Mouse (Mus musculus) hindbrain, embryonic 12.5 days (tissue): Measurements from ENCODE around the gene Ncan. TPM values are rescaled to one million over a fixed set of nuclear protein-coding genes. Genes with fewer than 3 reads are reported as not detected.

ENCODE experiments used
- ATAC-seq: fragments of 200-750 bp; cut with Nextera tagmentation; 2 replicates; pipeline ENCODE4 v1.8.0; 2017; ENCODE audit warnings: moderate TSS enrichment; ENCODE audit not compliant: low FRiP score
- H3K27ac ChIP-seq: fragments of 300-500 bp; sonication (generic); 2 replicates; pipeline ENCODE4 v1.5.1; 2016; ENCODE audit warnings: mild to moderate bottlenecking
- H3K27me3 ChIP-seq: fragments of 300-500 bp; sonication (generic); 2 replicates; pipeline ENCODE4 v1.6.1; 2016; ENCODE audit warnings: mild to moderate bottlenecking
- H3K36me3 ChIP-seq: fragments of 300-500 bp; sonication (generic); 2 replicates; pipeline ENCODE4 v1.6.1; 2016; ENCODE audit warnings: mild to moderate bottlenecking
- H3K4me1 ChIP-seq: fragments of 300-500 bp; sonication (generic); 2 replicates; pipeline ENCODE4 v1.6.1; 2016
- H3K4me2 ChIP-seq: fragments of 300-500 bp; sonication (generic); replicated peaks from 2 replicates; pipeline ENCODE4 v1.6.1; 2016; ENCODE audit warnings: mild to moderate bottlenecking
- H3K4me3 ChIP-seq: fragments of 300-500 bp; sonication (generic); 2 replicates; pipeline ENCODE4 v1.5.1; 2016; ENCODE audit warnings: mild to moderate bottlenecking
- H3K9ac ChIP-seq: fragments of 300-500 bp; sonication (generic); 2 replicates; pipeline ENCODE4 v1.6.1; 2016; ENCODE audit warnings: mild to moderate bottlenecking, moderate library complexity
- H3K9me3 ChIP-seq: fragments of 300-500 bp; sonication (generic); replicated peaks from 2 replicates; pipeline ENCODE4 v1.6.1; 2016; ENCODE audit warnings: mild to moderate bottlenecking
- WGBS: fragments of 180-500 bp; shearing (Covaris S2); methylation state at CpG from one replicate; pipeline ENCODE4 v1.1.7; 2016; 5-methylcytosine and 5-hydroxymethylcytosine counted together
- polyA plus RNA-seq: library from polyadenylated mRNA; unstranded; fragments of >200 nt; fragmentation: Nextera tagmentation; extraction: Ambion mirVana; gene quantifications from 2 replicates; pipeline ENCODE4 v1.2.1, GENCODE M21; 2016

Gene Ncan
- polyA plus RNA-seq, 1 experiment from 2014 or later: 92.0 TPM

DNA sequence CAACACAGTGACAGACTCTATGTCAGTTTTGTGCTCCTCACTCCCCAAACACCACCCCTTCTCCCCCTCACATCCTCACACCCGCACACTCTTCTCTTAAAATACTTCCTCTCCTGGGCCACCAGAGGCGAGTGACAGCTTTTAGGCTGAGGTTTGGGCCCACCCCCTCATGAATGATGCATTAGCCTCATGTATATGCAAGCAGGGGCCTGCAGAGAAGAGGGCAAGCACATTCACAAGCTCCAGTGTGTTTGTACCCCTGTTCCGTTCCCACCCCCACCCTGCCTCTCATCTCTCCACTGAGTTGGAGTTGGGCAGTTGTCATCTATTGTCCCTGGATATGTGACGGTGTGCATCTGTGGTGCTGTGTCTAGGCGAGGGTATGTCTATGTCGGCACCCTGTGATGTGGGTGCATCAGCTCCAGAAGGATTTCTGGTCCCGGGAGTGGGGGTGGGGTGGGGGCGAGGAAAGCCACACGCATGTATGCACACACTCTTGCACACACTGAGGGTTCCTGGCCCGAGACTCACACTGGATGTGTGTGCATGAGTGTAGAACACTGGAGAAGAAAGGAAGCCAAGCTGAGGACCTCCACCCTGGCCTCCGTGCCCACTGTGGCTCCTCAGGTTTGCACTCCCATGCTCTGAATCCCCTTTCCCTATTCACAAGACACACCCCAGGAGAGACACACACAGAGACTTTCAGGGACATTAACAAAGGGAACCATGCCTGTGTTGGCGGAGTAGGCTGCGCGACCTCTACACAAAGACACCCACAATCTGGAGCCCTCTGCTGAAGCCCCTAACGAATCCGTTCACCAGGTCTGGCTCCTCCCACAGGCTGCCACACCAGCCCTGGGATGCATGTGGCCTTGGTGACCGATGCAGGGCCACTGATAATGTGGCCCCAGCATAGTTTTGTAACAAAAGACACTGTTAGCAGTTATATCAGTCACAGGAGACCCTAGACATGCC, 1.7 kb downstream of the Ncan start:
- H3K4me2 ChIP-seq: peak overlapping the region; percentile 81
- H3K9me3 ChIP-seq: no peaks in the 10 kb centered on the region
- H3K4me3 ChIP-seq: peak overlapping the region; percentile 65
- H3K9ac ChIP-seq: peak overlapping the region; percentile 88
- ATAC-seq: peak; percentile 91
- H3K36me3 ChIP-seq: peaks cover 28% of the 10 kb centered on the region
- 5% methylated on average over 17 of the region's 17 CpGs for WGBS
- H3K4me1 ChIP-seq: peaks cover 27% of the 10 kb centered on the region
- H3K27ac ChIP-seq: peak overlapping the region; percentile 98
- H3K27me3 ChIP-seq: peaks cover 46% of the 10 kb centered on the region

DNA sequence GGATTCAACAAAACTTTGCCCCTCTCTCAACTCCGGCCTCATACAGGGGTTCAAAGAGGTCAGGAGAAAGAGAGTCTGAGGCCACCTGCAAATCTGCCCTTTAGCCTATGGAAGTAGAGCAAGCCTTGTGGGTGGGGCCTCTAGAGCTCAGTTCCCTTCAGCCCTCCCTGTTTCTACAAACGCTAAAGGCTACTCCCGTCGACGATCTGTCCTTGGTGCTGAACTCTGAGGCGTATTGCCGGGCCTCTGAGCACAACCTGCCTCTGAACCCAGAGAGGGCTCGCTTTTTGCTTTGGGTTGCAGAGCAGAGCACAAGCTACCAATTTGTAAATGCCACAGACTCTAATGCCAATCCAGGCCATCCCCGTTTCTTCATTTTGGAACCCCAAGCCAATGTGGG, 3.1 kb downstream of the Ncan start:
- WGBS: 8% methylated on average over 9 of the region's 9 CpGs
- ATAC-seq: no peak
- H3K4me2 ChIP-seq: peak overlapping the region; percentile 81
- H3K4me3 ChIP-seq: 0 out of 2 replicates have a peak overlapping the region, but pooled peaks have one; percentile 65
- peaks cover 30% of the 10 kb centered on the region for H3K4me1 ChIP-seq
- H3K9ac ChIP-seq: 0 out of 2 replicates have a peak overlapping the region, but pooled peaks have one; percentile 88
- no peak overlapping the region for H3K27ac ChIP-seq
- H3K9me3 ChIP-seq: no peaks in the 10 kb centered on the region
- peaks cover 40% of the 10 kb centered on the region for H3K36me3 ChIP-seq
- peaks cover 54% of the 10 kb centered on the region for H3K27me3 ChIP-seq

- Histone ChIP-seq H3K4me1 (peaks cover 29% of the 10 kb centered on the region), H3K4me2 (no peak overlapping the region), H3K9me3 (no peaks in the 10 kb centered on the region), H3K27me3 (peaks cover 80% of the 10 kb centered on the region), H3K36me3 (peaks cover 68% of the 10 kb centered on the region), H3K27ac (no peak overlapping the region), H3K9ac (no peak overlapping the region), H3K4me3 (no peak overlapping the region)
- no peak for ATAC-seq
- 74% methylated on average over 13 of the region's 13 CpGs for WGBS
Measured at GRCm38 (mm10) chr8:70114892-70115291, 5.8 kb downstream of the Ncan start.

DNA sequence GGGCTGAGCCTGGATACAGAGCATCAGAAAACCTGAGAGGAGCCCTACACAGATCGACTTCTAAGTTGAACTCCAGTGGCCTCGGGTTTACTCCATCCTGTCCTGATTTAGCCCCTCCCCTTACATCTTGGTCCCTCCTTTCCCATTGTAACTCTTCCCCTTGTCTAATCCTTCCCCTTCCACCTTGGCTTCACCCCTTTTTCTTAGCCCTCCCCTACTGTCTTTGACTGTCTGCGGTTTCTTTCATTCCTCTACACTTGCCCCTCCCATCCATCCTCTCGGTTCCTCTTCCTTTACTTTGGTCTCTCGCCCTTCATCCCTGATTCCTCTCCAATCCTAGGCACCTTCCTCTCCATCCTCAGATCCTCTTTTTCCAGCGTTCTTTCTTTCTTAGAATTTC, 6.2 kb downstream of the Ncan start:
- Histone ChIP-seq H3K9ac (no peak overlapping the region), H3K9me3 (no peaks in the 10 kb centered on the region), H3K4me3 (no peak overlapping the region), H3K27me3 (peaks cover 80% of the 10 kb centered on the region), H3K4me2 (no peak overlapping the region), H3K36me3 (peaks cover 72% of the 10 kb centered on the region), H3K4me1 (peaks cover 29% of the 10 kb centered on the region), H3K27ac (no peak overlapping the region)
- ATAC-seq: no peak
- WGBS: 31% methylated on average over 6 of the region's 6 CpGs

DNA sequence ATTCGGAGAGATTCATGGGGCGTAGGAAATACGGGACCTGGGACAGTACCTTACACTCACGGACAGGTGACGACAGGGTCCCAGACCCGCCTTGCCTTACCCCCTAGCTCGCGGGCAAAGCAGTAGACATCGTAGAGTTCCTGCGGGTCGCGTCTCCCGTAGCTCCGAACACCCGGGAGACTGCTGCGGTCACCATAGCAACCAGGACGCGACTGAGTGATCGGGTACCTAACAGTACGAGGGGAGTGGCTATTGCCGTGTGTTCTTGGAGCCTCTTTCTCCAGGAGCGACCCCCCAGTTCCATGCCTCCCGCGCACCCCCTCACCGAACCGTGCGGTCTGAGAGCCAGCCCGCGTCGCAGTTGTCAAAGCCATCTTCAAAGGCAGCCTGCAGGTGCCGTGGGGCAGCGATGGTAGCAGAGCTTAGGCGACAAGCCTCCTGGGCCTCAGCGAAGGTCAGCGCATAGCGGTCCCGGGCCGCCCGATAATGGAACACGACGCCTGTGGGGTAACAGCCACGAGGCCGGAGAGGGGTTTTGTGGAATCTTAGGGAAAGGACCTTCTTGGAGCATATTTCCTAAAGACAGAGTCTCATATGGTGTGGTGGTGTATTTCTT, 8.2 kb downstream of the Ncan start:
- Histone ChIP-seq H3K9me3 (no peaks in the 10 kb centered on the region), H3K36me3 (peaks cover 91% of the 10 kb centered on the region), H3K9ac (no peak overlapping the region), H3K4me3 (no peak overlapping the region), H3K27ac (no peak overlapping the region), H3K4me1 (peaks cover 22% of the 10 kb centered on the region), H3K27me3 (peaks cover 79% of the 10 kb centered on the region), H3K4me2 (0 out of 2 replicates have a peak overlapping the region, but pooled peaks have one; percentile 2)
- 8% methylated on average over 43 of the region's 43 CpGs for WGBS
- ATAC-seq: peak; percentile 27; the same call in 1 of the 2 replicates

GRCm38 (mm10) chr8:70111192-70111795, 9.4 kb downstream of the Ncan start:
- Histone ChIP-seq H3K9ac (no peak overlapping the region), H3K9me3 (no peaks in the 10 kb centered on the region), H3K4me2 (no peak overlapping the region), H3K4me3 (no peak overlapping the region), H3K27me3 (peaks cover 73% of the 10 kb centered on the region), H3K4me1 (peaks cover 11% of the 10 kb centered on the region), H3K27ac (no peak overlapping the region), H3K36me3 (peaks cover 96% of the 10 kb centered on the region)
- 54% methylated on average over 23 of the region's 23 CpGs for WGBS
- no peak for ATAC-seq

- peaks cover 11% of the 10 kb centered on the region for H3K4me1 ChIP-seq
- peaks cover 97% of the 10 kb centered on the region for H3K36me3 ChIP-seq
- no peaks in the 10 kb centered on the region for H3K9me3 ChIP-seq
- H3K27me3 ChIP-seq: peaks cover 66% of the 10 kb centered on the region
- WGBS: 95% methylated on average over 2 of the region's 2 CpGs
- H3K4me2 ChIP-seq: no peak overlapping the region
- H3K27ac ChIP-seq: no peak overlapping the region
- ATAC-seq: no peak
- no peak overlapping the region for H3K9ac ChIP-seq
- H3K4me3 ChIP-seq: no peak overlapping the region
Measured at GRCm38 (mm10) chr8:70110451-70110850, 10.2 kb downstream of the Ncan start.

GRCm38 (mm10) chr8:70104922-70105321, 15.8 kb downstream of the Ncan start:
- Histone ChIP-seq H3K9ac (no peak overlapping the region; the same call in 1 of the 2 replicates), H3K4me2 (no peak overlapping the region), H3K27me3 (peaks cover 11% of the 10 kb centered on the region), H3K36me3 (peaks cover 92% of the 10 kb centered on the region), H3K9me3 (no peaks in the 10 kb centered on the region), H3K27ac (no peak overlapping the region), H3K4me1 (peaks cover 8% of the 10 kb centered on the region), H3K4me3 (no peak overlapping the region)
- 82% methylated on average over 7 of the region's 7 CpGs for WGBS
- no peak for ATAC-seq

GRCm38 (mm10) chr8:70104506-70104905, 16.2 kb downstream of the Ncan start:
- 17% methylated on average over 6 of the region's 6 CpGs for WGBS
- Histone ChIP-seq H3K36me3 (peaks cover 92% of the 10 kb centered on the region), H3K4me3 (no peak overlapping the region)

DNA sequence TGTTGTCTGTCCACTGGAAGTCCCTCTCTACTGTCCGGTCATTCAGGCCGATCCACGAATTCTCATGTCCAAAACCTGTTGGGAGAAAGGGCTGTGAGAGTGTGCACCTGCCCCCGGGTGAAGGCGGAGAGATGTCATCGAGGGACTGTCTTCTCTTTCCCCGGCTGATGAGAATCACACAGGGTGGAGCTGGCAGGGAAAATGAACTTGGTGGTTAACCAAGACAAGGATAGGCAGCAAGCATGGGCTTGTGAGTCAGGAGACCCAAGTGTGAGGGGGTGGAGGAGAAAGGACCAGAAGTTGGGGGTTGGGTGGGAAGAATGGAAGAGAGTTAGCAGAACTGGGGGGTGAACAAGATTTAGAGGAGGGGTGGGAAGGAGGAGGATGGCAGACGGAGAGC, 20.4 kb downstream of the Ncan start:
- H3K4me2 ChIP-seq: no peak overlapping the region
- H3K4me3 ChIP-seq: no peak overlapping the region
- peaks cover 5% of the 10 kb centered on the region for H3K4me1 ChIP-seq
- H3K9ac ChIP-seq: no peak overlapping the region
- WGBS: 92% methylated on average over 8 of the region's 8 CpGs
- no peaks in the 10 kb centered on the region for H3K9me3 ChIP-seq
- peaks cover 93% of the 10 kb centered on the region for H3K36me3 ChIP-seq
- no peaks in the 10 kb centered on the region for H3K27me3 ChIP-seq
- no peak overlapping the region for H3K27ac ChIP-seq
- ATAC-seq: no peak

More at GRCm38 (mm10) chr8:70104506-70104905, 16.2 kb downstream of the Ncan start:
- H3K27ac ChIP-seq: no peak overlapping the region
- peaks cover 8% of the 10 kb centered on the region for H3K4me1 ChIP-seq
- peak; percentile 42; the same call in 1 of the 2 replicates for ATAC-seq
- H3K9ac ChIP-seq: peak overlapping the region; percentile 18; the same call in 1 of the 2 replicates
- H3K9me3 ChIP-seq: no peaks in the 10 kb centered on the region
- H3K4me2 ChIP-seq: no peak overlapping the region
- H3K27me3 ChIP-seq: peaks cover 7% of the 10 kb centered on the region; the same call in 1 of the 2 replicates

DNA sequence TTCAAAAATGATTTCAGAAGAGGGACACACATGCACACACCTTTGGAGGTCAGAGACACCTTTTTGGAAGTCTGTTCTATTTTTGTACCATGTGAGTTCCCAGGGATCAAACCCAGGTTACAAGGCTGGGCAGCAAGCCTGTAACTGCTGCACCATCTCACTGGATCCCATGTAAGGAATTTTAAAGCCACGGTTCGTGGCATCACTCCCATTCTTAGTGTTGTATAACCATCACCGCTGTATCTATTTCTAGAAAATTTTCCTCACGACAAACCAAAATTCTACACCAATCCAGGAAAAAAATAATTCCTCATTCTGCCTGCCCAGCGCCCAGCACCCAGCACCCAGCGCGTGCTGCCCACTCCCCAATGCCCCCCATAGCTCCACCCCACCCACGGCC, 21.4 kb downstream of the Ncan start:
- H3K9me3 ChIP-seq: no peaks in the 10 kb centered on the region
- no peaks in the 10 kb centered on the region for H3K4me1 ChIP-seq
- H3K4me2 ChIP-seq: no peak overlapping the region
- H3K9ac ChIP-seq: no peak overlapping the region
- peaks cover 90% of the 10 kb centered on the region for H3K36me3 ChIP-seq
- no peak overlapping the region for H3K27ac ChIP-seq
- no peaks in the 10 kb centered on the region for H3K27me3 ChIP-seq
- H3K4me3 ChIP-seq: no peak overlapping the region
- ATAC-seq: no peak
- WGBS: 81% methylated on average over 8 of the region's 8 CpGs

DNA sequence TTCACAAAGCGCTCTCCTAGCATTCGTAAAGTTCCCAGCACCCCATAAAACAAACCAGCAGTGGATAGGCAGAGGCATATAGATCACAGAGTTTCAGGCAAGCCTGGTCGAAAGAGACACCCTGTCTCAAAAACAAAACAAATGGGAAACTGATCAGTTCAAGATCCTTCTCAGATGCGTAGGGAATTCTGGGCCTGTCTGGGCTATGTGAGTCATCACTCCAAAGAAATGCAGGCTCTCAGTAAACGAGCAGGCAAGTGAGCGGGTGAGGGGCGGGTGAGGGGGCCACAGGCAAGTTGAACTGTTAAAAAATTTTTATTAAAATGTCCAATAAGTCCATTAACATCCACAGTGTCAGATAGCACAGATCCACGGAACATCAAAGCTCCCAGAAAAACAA, 27.9 kb downstream of the Ncan start:
- Histone ChIP-seq H3K27me3 (peaks cover 32% of the 10 kb centered on the region), H3K27ac (no peak overlapping the region)
- WGBS: 67% methylated on average over 8 of the region's 8 CpGs

More for the DNA sequence above, 27.9 kb downstream of the Ncan start:
- Histone ChIP-seq H3K9ac (no peak overlapping the region), H3K4me2 (no peak overlapping the region), H3K4me3 (no peak overlapping the region), H3K36me3 (peaks cover 38% of the 10 kb centered on the region), H3K4me1 (peaks cover 25% of the 10 kb centered on the region), H3K9me3 (no peaks in the 10 kb centered on the region)
- ATAC-seq: no peak
